Mouse (Mus musculus): ENCODE results near the gene Svbp. TPM values are rescaled to one million over a fixed set of nuclear protein-coding genes. Genes with fewer than 3 reads are reported as not detected.
A peak's percentile ranks its signal among the peaks of the same experiment; 100 is the strongest.

The Svbp gene
- total RNA-seq, 2 experiments from 2014 or later = 19.7 to 22.1 TPM

- intact Hi-C loops (cut with DNase I) = loop anchor here (10.0 kb wide), 1 partner anchor 296 kb away; the partner anchor contains the start of genes Foxj3 and Frg2f1
These were observed 44.1 kb downstream of the Svbp start for GRCm38 (mm10) chr4:119239181-119239682.

GRCm38 (mm10) chr4:119241664-119242063 is 46.6 kb downstream of the Svbp start:
- DNase-seq (ENCODE audit: low spot score in 2 of 2) = peak; percentile 68 to 79
- intact Hi-C loops (cut with DNase I) = loop anchor here (10.0 kb wide), 1 partner anchor 423 kb away; no protein-coding TSS in a partner anchor

More at GRCm38 (mm10) chr4:119239181-119239682, 44.1 kb downstream of the Svbp start:
- peak; percentile 54 to 73 for DNase-seq (ENCODE audit: low spot score in 2 of 2)

- DNase-seq (ENCODE audit: low spot score in 2 of 2) = no peak
- intact Hi-C loops (cut with DNase I) = loop anchor here (10.0 kb wide), 1 partner anchor 422 kb away; no protein-coding TSS in a partner anchor
These were observed 47.5 kb downstream of the Svbp start for GRCm38 (mm10) chr4:119242571-119242970.

- peak; percentile 58 to 83 for DNase-seq (ENCODE audit: low spot score in 2 of 2)
- intact Hi-C loops (cut with DNase I) = loop anchor here (10.0 kb wide), 1 partner anchor 420 kb away; no protein-coding TSS in a partner anchor
These were observed 49.5 kb downstream of the Svbp start for GRCm38 (mm10) chr4:119244468-119245240.

- intact Hi-C loops (cut with DNase I) = loop anchor here (10.0 kb wide), 1 partner anchor 419 kb away; no protein-coding TSS in a partner anchor
- peak; percentile 63 to 82 for DNase-seq (ENCODE audit: low spot score in 2 of 2)
These were observed 50.5 kb downstream of the Svbp start for GRCm38 (mm10) chr4:119245556-119245955.

- intact Hi-C loops (cut with DNase I) = loop anchor here (10.0 kb wide), 1 partner anchor 419 kb away; no protein-coding TSS in a partner anchor
These were observed 50.9 kb downstream of the Svbp start for GRCm38 (mm10) chr4:119245961-119246360.

GRCm38 (mm10) chr4:119246688-119247225 is 51.7 kb downstream of the Svbp start:
- intact Hi-C loops (cut with DNase I) = loop anchor here (10.0 kb wide), 1 partner anchor 418 kb away; no protein-coding TSS in a partner anchor
- DNase-seq (ENCODE audit: low spot score in 2 of 2) = no peak

More at GRCm38 (mm10) chr4:119245961-119246360, 50.9 kb downstream of the Svbp start:
- no peak for DNase-seq (ENCODE audit: low spot score in 2 of 2)

- intact Hi-C loops (cut with DNase I) = loop anchor here (10.0 kb wide), 1 partner anchor 417 kb away; no protein-coding TSS in a partner anchor
These were observed 52.5 kb downstream of the Svbp start for GRCm38 (mm10) chr4:119247462-119248235.

GRCm38 (mm10) chr4:119248407-119248965 is 53.4 kb downstream of the Svbp start:
- intact Hi-C loops (cut with DNase I) = loop anchor here (10.0 kb wide), 1 partner anchor 416 kb away; no protein-coding TSS in a partner anchor
- no peak for DNase-seq (ENCODE audit: low spot score in 2 of 2)

More at GRCm38 (mm10) chr4:119247462-119248235, 52.5 kb downstream of the Svbp start:
- DNase-seq (ENCODE audit: low spot score in 2 of 2) = peak; percentile 62 to 77

Other genes with a start within 250 kb of the Svbp start
- under 1 TPM; 0.32 to 0.33 TPM for gene Lao1, start 233.7 kb upstream of the Svbp start, total RNA-seq (2021)
- gene Slc2a1, start 86.6 kb upstream of the Svbp start, total RNA-seq (2021) = 100 to 1,000 TPM in 1 of 2 experiments, 10 to 100 TPM in 1; 72.3 to 110 TPM
- gene Zfp691, start 21.1 kb upstream of the Svbp start, total RNA-seq (2021) = 1 to 10 TPM; 6.2 to 8.1 TPM
- gene Ermap, start 5.3 kb upstream of the Svbp start, total RNA-seq (2021) = under 1 TPM; 0.15 to 0.27 TPM
- under 1 TPM; 0.48 to 0.55 TPM for gene Tmem269, start 22.9 kb downstream of the Svbp start, total RNA-seq (2021)
- 10 to 100 TPM; 31.6 to 34.9 TPM for gene AU022252, start 37.4 kb downstream of the Svbp start, total RNA-seq (2021)
- 1 to 10 TPM; 7.1 to 7.6 TPM for gene P3h1, start 37.6 kb downstream of the Svbp start, total RNA-seq (2021)
- gene Cldn19, start 60.1 kb downstream of the Svbp start, total RNA-seq (2021) = under 1 TPM; 0.15 to 0.24 TPM
- gene Ybx1, start 99.3 kb downstream of the Svbp start, total RNA-seq (2021) = 100 to 1,000 TPM; 441 to 483 TPM
- gene Ppih, start 125.2 kb downstream of the Svbp start, total RNA-seq (2021) = 10 to 100 TPM; 18.0 to 19.1 TPM
- gene Ccdc30, start 220.2 kb downstream of the Svbp start, total RNA-seq (2021) = 10 to 100 TPM; 19.4 to 19.8 TPM
- gene Ppcs, start 227.1 kb downstream of the Svbp start, total RNA-seq (2021) = 1 to 10 TPM; 4.5 to 5.7 TPM
- gene Zmynd12, start 227.5 kb downstream of the Svbp start, total RNA-seq (2021) = under 1 TPM in 1 of 2 experiments, not detected in 1; 0.23 TPM

Measured in left cerebral cortex, postnatal 14 days (tissue).